ENCODE assay signal across 13 mouse cellular contexts in genomic region chr5:112285548-112286085, GRCm38 (mm10). TPM values are rescaled to one million over a fixed set of nuclear protein-coding genes. Genes with fewer than 3 reads are reported as not detected.
A peak's percentile ranks its signal among the peaks of the same experiment; 100 is the strongest.
DNase-seq lines count a peak whose midpoint lies in the region; ATAC-seq and TF ChIP-seq lines count a peak whose summit lies in the region.
"Had no signal": no experiment of that assay in that cellular context is flagged by ENCODE, and none has a peak within 500 bp of the region (broad histone marks: within the 10 kb centered on the region; RNA-seq: fewer than 3 reads in every experiment).

No protein-coding gene starts in this region.

- H3K4me1 ChIP-seq in forebrain, embryonic 10.5 days: peaks cover 64% of the 10 kb centered on the region
- H3K4me1 ChIP-seq in forebrain, embryonic 16.5 days (replicated peaks; ENCODE audit: control insufficient read depth, insufficient read depth, low read length): peaks cover 8% of the 10 kb centered on the region; the same call in 1 of the 2 replicates
- peaks cover 74% of the 10 kb centered on the region for H3K4me1 ChIP-seq in liver, embryonic 11.5 days (replicated peaks; ENCODE audit: control insufficient read depth, insufficient read depth, low read length)
- H3K4me1 ChIP-seq in liver, postnatal 0 days (ENCODE audit: insufficient read depth): peaks cover 89% of the 10 kb centered on the region
- peaks cover 13 to 78% of the 10 kb centered on the region in 2 experiments for H3K4me1 ChIP-seq in MEL (ENCODE audit: control insufficient read depth in 1 of 2, insufficient read depth in 2 of 2, low read length in 2 of 2)
- H3K4me1 ChIP-seq in hindbrain, embryonic 11.5 days (replicated peaks; ENCODE audit: control insufficient read depth, insufficient read depth, low read length): no peaks in the 10 kb centered on the region

- TF ChIP-seq CTCF in liver, postnatal 0 days (IDR thresholded peaks at IDR 0.05; ENCODE audit: low read depth): no peak
- TF ChIP-seq CTCF in MEL (IDR thresholded peaks at IDR 0.05 in 2 of 3, conservative IDR thresholded peaks at IDR 0.05 in 1 of 3; ENCODE audit: control insufficient read depth in 1 of 3, insufficient read depth in 1 of 3, low read depth in 2 of 3, low read length in 3 of 3, poor library complexity in 1 of 3, severe bottlenecking in 1 of 3): no peak

- WGBS in forebrain, embryonic 10.5 days: 92% methylated on average over 7 of the region's 7 CpGs
- 94% methylated on average over 7 of the region's 7 CpGs for WGBS in forebrain, embryonic 16.5 days
- 82% methylated on average over 7 of the region's 7 CpGs for WGBS in liver, embryonic 11.5 days
- 69% methylated on average over 7 of the region's 7 CpGs for WGBS in liver, postnatal 0 days (ENCODE audit: insufficient replicate concordance)
- WGBS in hindbrain, embryonic 11.5 days: 90% methylated on average over 7 of the region's 7 CpGs

- H3K4me3 ChIP-seq in forebrain, embryonic 10.5 days: no peak overlapping the region
- no peak overlapping the region for H3K4me3 ChIP-seq in forebrain, embryonic 16.5 days (replicated peaks; ENCODE audit: low read length)
- no peak overlapping the region for H3K4me3 ChIP-seq in liver, embryonic 11.5 days (ENCODE audit: low read depth, low read length)
- no peak overlapping the region for H3K4me3 ChIP-seq in liver, postnatal 0 days (ENCODE audit: low read depth, low read length)
- no peak overlapping the region for H3K4me3 ChIP-seq in MEL (ENCODE audit: control insufficient read depth in 1 of 2, insufficient read depth in 1 of 2, low read depth in 2 of 2, low read length in 2 of 2)
- H3K4me3 ChIP-seq in hindbrain, embryonic 11.5 days (ENCODE audit: low read depth, low read length): no peak overlapping the region

- H3K27ac ChIP-seq in forebrain, embryonic 10.5 days: 0 out of 2 replicates have a peak overlapping the region, but pooled peaks have one; percentile 30
- H3K27ac ChIP-seq in forebrain, embryonic 16.5 days (ENCODE audit: low read length): no peak overlapping the region
- peak overlapping the region; percentile 81 for H3K27ac ChIP-seq in liver, embryonic 11.5 days (ENCODE audit: low read depth, low read length)
- no peak overlapping the region for H3K27ac ChIP-seq in liver, postnatal 0 days (ENCODE audit: low read depth)
- peak overlapping the region; percentile 36; the same call in 1 of the 2 replicates for H3K27ac ChIP-seq in MEL (ENCODE audit: control insufficient read depth, low read depth, low read length)
- no peak overlapping the region for H3K27ac ChIP-seq in hindbrain, embryonic 11.5 days (ENCODE audit: low read depth, low read length)
- H3K27ac ChIP-seq: hindbrain, embryonic 14.5 days had no signal

- ATAC-seq in forebrain, embryonic 16.5 days: no peak
- no peak for ATAC-seq in liver, embryonic 11.5 days (replicated peaks; ENCODE audit: low FRiP score)
- no peak for ATAC-seq in liver, postnatal 0 days
- no peak for ATAC-seq in hindbrain, embryonic 11.5 days (ENCODE audit: low FRiP score)
- ATAC-seq: intestine, postnatal 0 days had no signal

- no peak for TF ChIP-seq POLR2A in MEL (IDR thresholded peaks at IDR 0.05; ENCODE audit: control insufficient read depth in 1 of 2, insufficient read depth in 1 of 2, low read depth in 1 of 2, low read length in 2 of 2, poor library complexity in 1 of 2)

- H3K9ac ChIP-seq in forebrain, embryonic 16.5 days (replicated peaks; ENCODE audit: low read depth, low read length): no peak overlapping the region
- no peak overlapping the region for H3K9ac ChIP-seq in liver, embryonic 11.5 days (ENCODE audit: low read depth, low read length)
- H3K9ac ChIP-seq in liver, postnatal 0 days (replicated peaks): no peak overlapping the region
- no peak overlapping the region for H3K9ac ChIP-seq in MEL (ENCODE audit: control insufficient read depth, low read depth, low read length, poor library complexity, severe bottlenecking)
- no peak overlapping the region for H3K9ac ChIP-seq in hindbrain, embryonic 11.5 days (ENCODE audit: low read depth, low read length)
- H3K9ac ChIP-seq: hindbrain, embryonic 14.5 days had no signal

- peaks cover 4% of the 10 kb centered on the region; the same call in 1 of the 2 replicates for H3K36me3 ChIP-seq in forebrain, embryonic 10.5 days (replicated peaks)
- no peaks in the 10 kb centered on the region for H3K36me3 ChIP-seq in forebrain, embryonic 16.5 days (ENCODE audit: control insufficient read depth, insufficient read depth)
- no peaks in the 10 kb centered on the region; the same call in 1 of the 2 replicates for H3K36me3 ChIP-seq in liver, embryonic 11.5 days (ENCODE audit: control insufficient read depth, insufficient read depth, low read length)
- H3K36me3 ChIP-seq in liver, postnatal 0 days (replicated peaks; ENCODE audit: insufficient read depth, low read length): peaks cover 5% of the 10 kb centered on the region; the same call in 1 of the 2 replicates
- H3K36me3 ChIP-seq in MEL (ENCODE audit: control insufficient read depth in 1 of 2, insufficient read depth in 2 of 2, low read length in 2 of 2): peaks cover 0 to 70% of the 10 kb centered on the region in 2 experiments; a peak in 2 of 4 replicates
- no peaks in the 10 kb centered on the region for H3K36me3 ChIP-seq in hindbrain, embryonic 11.5 days (ENCODE audit: control insufficient read depth, insufficient read depth, low read length)

- peaks cover 74% of the 10 kb centered on the region for H3K79me2 ChIP-seq in MEL (ENCODE audit: control insufficient read depth, insufficient read depth, low read length, poor library complexity)

- no peaks in the 10 kb centered on the region for H3K9me3 ChIP-seq in forebrain, embryonic 10.5 days
- no peaks in the 10 kb centered on the region for H3K9me3 ChIP-seq in forebrain, embryonic 16.5 days (ENCODE audit: control insufficient read depth, low read length)
- no peaks in the 10 kb centered on the region for H3K9me3 ChIP-seq in liver, embryonic 11.5 days (ENCODE audit: control insufficient read depth, low read length)
- H3K9me3 ChIP-seq in liver, postnatal 0 days (ENCODE audit: low read length): no peaks in the 10 kb centered on the region
- H3K9me3 ChIP-seq in MEL (replicated peaks; ENCODE audit: insufficient read depth, low read length): no peaks in the 10 kb centered on the region
- H3K9me3 ChIP-seq in hindbrain, embryonic 11.5 days (ENCODE audit: control insufficient read depth, low read length): no peaks in the 10 kb centered on the region

- no peaks in the 10 kb centered on the region for H3K27me3 ChIP-seq in forebrain, embryonic 10.5 days (ENCODE audit: poor library complexity, severe bottlenecking)
- H3K27me3 ChIP-seq in forebrain, embryonic 16.5 days (replicated peaks; ENCODE audit: control insufficient read depth, insufficient read depth, low read length): no peaks in the 10 kb centered on the region
- H3K27me3 ChIP-seq in liver, embryonic 11.5 days (replicated peaks; ENCODE audit: control insufficient read depth, insufficient read depth, low read length): no peaks in the 10 kb centered on the region
- no peaks in the 10 kb centered on the region for H3K27me3 ChIP-seq in liver, postnatal 0 days (ENCODE audit: insufficient read depth, low read length)
- H3K27me3 ChIP-seq in MEL (ENCODE audit: control insufficient read depth in 1 of 2, insufficient read depth in 2 of 2, low read length in 2 of 2): no peaks in the 10 kb centered on the region
- H3K27me3 ChIP-seq in hindbrain, embryonic 11.5 days (ENCODE audit: control insufficient read depth, insufficient read depth, low read length): no peaks in the 10 kb centered on the region

- TF ChIP-seq EP300 in liver, postnatal 0 days (IDR thresholded peaks at IDR 0.05; ENCODE audit: low read depth): no peak
- no peak for TF ChIP-seq EP300 in MEL (IDR thresholded peaks at IDR 0.05; ENCODE audit: low read depth in 1 of 2, low read length in 2 of 2)

- H3K4me2 ChIP-seq in forebrain, embryonic 16.5 days (ENCODE audit: low read length): no peak overlapping the region
- H3K4me2 ChIP-seq in liver, embryonic 11.5 days: no peak overlapping the region
- H3K4me2 ChIP-seq in liver, postnatal 0 days (ENCODE audit: low read depth, low read length): no peak overlapping the region
- H3K4me2 ChIP-seq in hindbrain, embryonic 11.5 days (replicated peaks; ENCODE audit: low read depth, low read length): no peak overlapping the region
- H3K4me2 ChIP-seq: hindbrain, embryonic 14.5 days had no signal

- no peak for TF ChIP-seq RAD21 in MEL (IDR thresholded peaks at IDR 0.05; ENCODE audit: low read depth, low read length)

- no peak for DNase-seq in forebrain, embryonic 10.5 days (ENCODE audit: extremely low spot score, low spot score)
- DNase-seq in liver, embryonic 11.5 days (ENCODE audit: low spot score): no peak
- DNase-seq in liver, postnatal 0 days: no peak
- no peak for DNase-seq in MEL (ENCODE audit: low read depth, low spot score)
- DNase-seq in thymus, postnatal 0 days (ENCODE audit: low spot score): peak; percentile 79
- DNase-seq in hindbrain, embryonic 11.5 days (ENCODE audit: low spot score): no peak
- DNase-seq in kidney, adult 9 months: no peak
- DNase-seq: adrenal gland, adult 8-10 months; kidney, postnatal 4 days; lung, postnatal 10 days had no signal

RNA-seq across cellular contexts. Expression of gene Tpst2, which starts 9.1 kb away (rescaled TPM):
- 36.7 and 37.7 TPM in 2 replicates for polyA plus RNA-seq in forebrain, embryonic 10.5 days (2016; fragmentation: Nextera tagmentation; extraction: Ambion mirVana)
- 27.9 and 30.2 TPM in 2 replicates for polyA plus RNA-seq in forebrain, embryonic 16.5 days (2015; fragmentation: Nextera tagmentation; extraction: Ambion mirVana)
- 66.0 and 66.7 TPM in 2 replicates for polyA plus RNA-seq in liver, embryonic 11.5 days (2014; fragmentation: Nextera tagmentation; extraction: Ambion mirVana)
- 34.5 and 36.2 TPM in 2 replicates for polyA plus RNA-seq in liver, postnatal 0 days (2015; fragmentation: Nextera tagmentation; extraction: Ambion mirVana)
- 63.1 and 86.1 TPM in 2 replicates for total RNA-seq in MEL (2012; rRNA removed)
- 10 to 100 TPM in 1 of 2 experiments, not detected in 1; 57.8 TPM for polyA plus RNA-seq in MEL (2012; ENCODE audit: insufficient read depth in 1 of 2, insufficient read length in 2 of 2, low read depth in 1 of 2, low replicate concordance in 2 of 2, missing spikeins in 1 of 2)
- 44.6 and 45.3 TPM in 2 replicates for polyA plus RNA-seq in thymus, postnatal 0 days (2015; fragmentation: Nextera tagmentation; extraction: Ambion mirVana)
- 27.0 and 32.3 TPM in 2 replicates for polyA plus RNA-seq in hindbrain, embryonic 11.5 days (2014; fragmentation: Nextera tagmentation; extraction: Ambion mirVana)

RNA-seq across cellular contexts. Expression of gene Crybb1, which starts 30.0 kb away (rescaled TPM):
- 0.30 TPM in 1 of 2 replicates, not detected in the other for polyA plus RNA-seq in forebrain, embryonic 10.5 days (2016; fragmentation: Nextera tagmentation; extraction: Ambion mirVana)
- 4.6 and 5.8 TPM in 2 replicates for polyA plus RNA-seq in forebrain, embryonic 16.5 days (2015; fragmentation: Nextera tagmentation; extraction: Ambion mirVana)
- 0.31 and 0.45 TPM in 2 replicates for polyA plus RNA-seq in liver, embryonic 11.5 days (2014; fragmentation: Nextera tagmentation; extraction: Ambion mirVana)
- 0.33 TPM in 1 of 2 replicates, not detected in the other for polyA plus RNA-seq in liver, postnatal 0 days (2015; fragmentation: Nextera tagmentation; extraction: Ambion mirVana)
- 0.27 TPM in 1 of 2 replicates, not detected in the other for total RNA-seq in MEL (2012; rRNA removed)
- under 1 TPM in 1 of 2 experiments, not detected in 1; 0.24 TPM for polyA plus RNA-seq in MEL (2012; ENCODE audit: insufficient read depth in 1 of 2, insufficient read length in 2 of 2, low read depth in 1 of 2, low replicate concordance in 2 of 2, missing spikeins in 1 of 2)
- polyA plus RNA-seq in thymus, postnatal 0 days (2015; fragmentation: Nextera tagmentation; extraction: Ambion mirVana): 0.49 and 0.74 TPM in 2 replicates
- polyA plus RNA-seq in hindbrain, embryonic 11.5 days (2014; fragmentation: Nextera tagmentation; extraction: Ambion mirVana): 0.59 and 0.88 TPM in 2 replicates

RNA-seq across cellular contexts. Expression of gene Cryba4, which starts 33.3 kb away (rescaled TPM):
- polyA plus RNA-seq in forebrain, embryonic 10.5 days (2016; fragmentation: Nextera tagmentation; extraction: Ambion mirVana): 0.48 TPM in 1 of 2 replicates, not detected in the other
- 0.75 and 1.4 TPM in 2 replicates for polyA plus RNA-seq in forebrain, embryonic 16.5 days (2015; fragmentation: Nextera tagmentation; extraction: Ambion mirVana)
- 0.84 and 1.3 TPM in 2 replicates for polyA plus RNA-seq in liver, embryonic 11.5 days (2014; fragmentation: Nextera tagmentation; extraction: Ambion mirVana)
- 0.59 and 0.86 TPM in 2 replicates for polyA plus RNA-seq in liver, postnatal 0 days (2015; fragmentation: Nextera tagmentation; extraction: Ambion mirVana)
- total RNA-seq in MEL (2012; rRNA removed): 0.29 and 0.39 TPM in 2 replicates
- under 1 TPM in 1 of 2 experiments, not detected in 1; 0.77 TPM for polyA plus RNA-seq in MEL (2012; ENCODE audit: insufficient read depth in 1 of 2, insufficient read length in 2 of 2, low read depth in 1 of 2, low replicate concordance in 2 of 2, missing spikeins in 1 of 2)
- 1.2 and 1.8 TPM in 2 replicates for polyA plus RNA-seq in thymus, postnatal 0 days (2015; fragmentation: Nextera tagmentation; extraction: Ambion mirVana)
- 1.4 and 1.9 TPM in 2 replicates for polyA plus RNA-seq in hindbrain, embryonic 11.5 days (2014; fragmentation: Nextera tagmentation; extraction: Ambion mirVana)

RNA-seq across cellular contexts. Expression of gene Tfip11, which starts 40.5 kb away (rescaled TPM):
- 41.7 and 42.0 TPM in 2 replicates for polyA plus RNA-seq in forebrain, embryonic 10.5 days (2016; fragmentation: Nextera tagmentation; extraction: Ambion mirVana)
- polyA plus RNA-seq in forebrain, embryonic 16.5 days (2015; fragmentation: Nextera tagmentation; extraction: Ambion mirVana): 34.7 and 36.7 TPM in 2 replicates
- polyA plus RNA-seq in liver, embryonic 11.5 days (2014; fragmentation: Nextera tagmentation; extraction: Ambion mirVana): 24.5 and 30.5 TPM in 2 replicates
- 6.7 and 8.0 TPM in 2 replicates for polyA plus RNA-seq in liver, postnatal 0 days (2015; fragmentation: Nextera tagmentation; extraction: Ambion mirVana)
- 30.3 and 34.6 TPM in 2 replicates for total RNA-seq in MEL (2012; rRNA removed)
- 10 to 100 TPM in 1 of 2 experiments, not detected in 1; 44.7 TPM for polyA plus RNA-seq in MEL (2012; ENCODE audit: insufficient read depth in 1 of 2, insufficient read length in 2 of 2, low read depth in 1 of 2, low replicate concordance in 2 of 2, missing spikeins in 1 of 2)
- polyA plus RNA-seq in thymus, postnatal 0 days (2015; fragmentation: Nextera tagmentation; extraction: Ambion mirVana): 26.9 and 27.9 TPM in 2 replicates
- polyA plus RNA-seq in hindbrain, embryonic 11.5 days (2014; fragmentation: Nextera tagmentation; extraction: Ambion mirVana): 17.6 and 22.8 TPM in 2 replicates

RNA-seq across cellular contexts. Expression of gene Srrd, which starts 57.2 kb away (rescaled TPM):
- 47.2 and 48.9 TPM in 2 replicates for polyA plus RNA-seq in forebrain, embryonic 10.5 days (2016; fragmentation: Nextera tagmentation; extraction: Ambion mirVana)
- 52.6 and 62.5 TPM in 2 replicates for polyA plus RNA-seq in forebrain, embryonic 16.5 days (2015; fragmentation: Nextera tagmentation; extraction: Ambion mirVana)
- 35.3 and 36.5 TPM in 2 replicates for polyA plus RNA-seq in liver, embryonic 11.5 days (2014; fragmentation: Nextera tagmentation; extraction: Ambion mirVana)
- polyA plus RNA-seq in liver, postnatal 0 days (2015; fragmentation: Nextera tagmentation; extraction: Ambion mirVana): 9.4 and 10.6 TPM in 2 replicates
- total RNA-seq in MEL (2012; rRNA removed): 29.4 and 36.5 TPM in 2 replicates
- polyA plus RNA-seq in MEL (2012; ENCODE audit: insufficient read depth in 1 of 2, insufficient read length in 2 of 2, low read depth in 1 of 2, low replicate concordance in 2 of 2, missing spikeins in 1 of 2): 10 to 100 TPM in 1 of 2 experiments, not detected in 1; 49.3 TPM
- 28.0 and 30.2 TPM in 2 replicates for polyA plus RNA-seq in thymus, postnatal 0 days (2015; fragmentation: Nextera tagmentation; extraction: Ambion mirVana)
- 49.8 and 50.5 TPM in 2 replicates for polyA plus RNA-seq in hindbrain, embryonic 11.5 days (2014; fragmentation: Nextera tagmentation; extraction: Ambion mirVana)

Comparison
In these comparisons a context has a peak if more than half of its experiments do, and no peak if none do; other contexts are left out.
1. H3K27ac ChIP-seq: peak in forebrain, embryonic 10.5 days (single experiment), liver, embryonic 11.5 days (single experiment) and MEL (single experiment); none in forebrain, embryonic 16.5 days (single experiment), liver, postnatal 0 days (single experiment) and hindbrain, embryonic 11.5 days (single experiment).